Mouse (Mus musculus) retina, postnatal 1 day (tissue): ENCODE measurements at regions not wholly inside any gene's neighbourhood (a gene's known extent, or its start where the extent isn't known, plus 50 kb on each side); places are given as distances from the start of the nearest gene placed in this dataset.
"Not testable (repeated sequence)": the region's sequence is repeated elsewhere in the genome, so short reads cannot be mapped to it uniquely, and the experiment has no call there.

Experiments
- DNase-seq: peaks from one replicate; pipeline ENCODE4 v3.0.0-alpha.2; 2012

DNA sequence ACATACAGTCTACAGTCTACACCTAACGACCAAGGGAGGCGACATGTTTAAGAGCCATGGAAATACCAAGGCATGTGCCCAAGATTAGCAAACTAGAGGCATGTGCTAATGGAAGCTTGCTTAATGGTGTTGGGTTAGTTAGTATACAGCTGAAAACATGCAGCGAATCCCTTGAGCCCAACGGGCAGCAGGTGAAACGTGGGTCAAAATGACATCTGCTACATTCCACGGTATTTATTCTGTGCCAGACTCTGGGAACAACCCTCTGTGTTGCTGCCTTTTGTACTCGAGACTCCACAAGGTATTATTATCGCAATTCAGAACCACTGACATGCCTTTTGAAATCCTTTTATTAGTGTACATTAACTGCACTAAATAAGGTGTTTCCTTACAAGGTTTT, 188.1 kb upstream of the Rhobtb1 start:
- DNase-seq, result no peak

DNA sequence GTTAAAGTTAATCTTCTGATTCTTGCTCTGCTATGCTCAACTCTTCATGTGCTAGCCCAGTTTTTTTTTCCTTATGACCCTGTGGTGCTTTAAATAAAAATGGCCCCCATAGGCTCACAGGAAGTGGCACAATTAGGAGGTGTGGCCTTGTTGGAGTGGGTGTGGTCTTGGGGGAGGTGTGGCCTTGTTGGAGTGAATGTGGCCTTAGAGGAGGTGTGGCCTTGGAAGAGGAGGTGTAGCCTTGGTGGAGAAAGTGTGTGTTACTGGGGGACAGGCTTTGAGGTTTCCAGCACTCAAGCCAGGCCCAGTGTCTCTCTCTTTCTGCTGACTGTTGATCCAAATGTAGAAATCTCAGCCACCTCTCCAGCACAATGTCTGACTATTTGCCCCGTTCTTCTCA, 186.0 kb upstream of the Rhobtb1 start:
- DNase-seq, result no peak

DNA sequence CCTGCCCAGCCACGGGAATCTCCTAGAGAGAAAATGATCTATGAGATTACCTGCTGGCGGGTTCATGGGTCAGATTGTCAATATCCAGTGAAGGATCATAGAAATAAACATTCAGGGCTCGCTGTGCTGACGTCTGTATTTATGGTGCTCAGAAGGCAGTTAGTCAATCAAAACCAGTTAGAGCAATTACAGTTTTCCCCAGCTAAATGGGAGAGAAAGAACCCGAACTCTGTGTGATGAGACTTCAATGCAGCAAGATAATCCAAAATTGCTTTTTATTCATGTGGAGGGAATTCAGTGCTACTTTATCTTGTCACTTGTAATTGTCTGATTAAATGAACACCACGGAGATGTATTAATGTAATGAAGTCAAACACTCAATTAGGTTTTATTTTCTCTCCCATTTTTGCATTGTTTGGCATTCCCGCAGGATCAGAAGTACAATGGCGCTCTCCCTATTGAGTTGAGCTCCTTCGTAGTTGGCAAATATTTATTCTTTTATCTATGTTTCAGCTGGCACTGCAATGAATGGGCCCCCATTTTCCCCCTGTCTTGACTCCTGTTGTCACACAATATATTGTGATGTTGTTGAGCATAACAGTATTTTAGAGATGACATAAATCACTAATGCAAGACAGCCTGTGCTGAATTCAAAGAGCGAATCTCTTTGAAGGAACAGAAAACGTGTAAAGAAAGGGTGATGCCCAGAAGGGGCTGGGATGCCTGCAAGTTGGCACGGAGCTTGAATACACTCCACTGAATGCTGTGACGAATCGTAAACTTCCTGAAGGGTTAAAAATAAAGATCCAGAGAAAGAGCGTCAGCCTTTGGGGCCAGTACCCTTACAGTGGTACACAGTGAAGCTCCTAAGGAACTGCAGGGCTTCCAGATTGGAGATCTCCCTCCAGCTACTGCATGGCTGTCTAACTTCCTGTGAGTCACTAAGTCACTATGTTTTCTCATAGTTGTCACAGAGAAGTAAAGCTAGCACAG, 183.0 kb upstream of the Rhobtb1 start:
- no peak for DNase-seq

DNA sequence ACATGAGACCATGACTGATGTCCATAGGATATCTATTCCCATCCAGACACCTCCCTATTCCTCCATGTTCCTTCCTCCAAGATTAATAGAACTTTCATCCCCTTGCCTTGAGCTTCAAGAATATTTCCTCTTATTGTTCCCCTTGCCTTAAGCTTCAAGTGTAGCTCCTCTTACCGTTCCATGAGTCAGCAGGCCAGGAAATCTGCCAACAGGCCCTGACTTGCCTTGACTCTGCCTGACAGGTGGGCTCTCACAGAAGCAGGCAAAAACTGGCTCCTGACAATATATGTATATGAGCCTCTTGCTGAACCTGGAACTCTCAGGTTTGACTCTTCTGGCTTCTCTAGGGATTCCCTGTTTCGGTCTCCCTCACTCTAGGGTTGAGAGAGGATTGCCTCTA, 180.7 kb upstream of the Rhobtb1 start:
- DNase-seq, result no peak

DNA sequence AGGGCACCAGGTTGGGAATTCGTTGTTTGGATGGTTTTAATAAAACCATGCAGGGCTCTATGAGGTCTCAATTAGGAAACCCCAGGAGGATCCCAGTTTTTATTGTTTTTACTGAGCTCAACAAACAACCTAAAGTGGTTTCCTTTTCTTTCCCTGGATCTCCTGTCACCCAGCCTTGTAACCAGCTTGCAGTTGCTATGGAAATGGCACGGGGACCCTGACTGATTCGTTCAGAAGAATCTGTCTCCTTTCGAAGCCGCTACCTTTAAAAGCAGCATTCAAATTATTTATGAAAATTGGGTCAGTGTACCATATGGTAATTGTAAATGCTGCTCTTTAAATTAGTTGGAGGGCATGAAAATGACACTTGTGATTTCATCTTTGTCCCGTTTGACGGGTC, 176.5 kb upstream of the Rhobtb1 start:
- peak; percentile 12 for DNase-seq

DNA sequence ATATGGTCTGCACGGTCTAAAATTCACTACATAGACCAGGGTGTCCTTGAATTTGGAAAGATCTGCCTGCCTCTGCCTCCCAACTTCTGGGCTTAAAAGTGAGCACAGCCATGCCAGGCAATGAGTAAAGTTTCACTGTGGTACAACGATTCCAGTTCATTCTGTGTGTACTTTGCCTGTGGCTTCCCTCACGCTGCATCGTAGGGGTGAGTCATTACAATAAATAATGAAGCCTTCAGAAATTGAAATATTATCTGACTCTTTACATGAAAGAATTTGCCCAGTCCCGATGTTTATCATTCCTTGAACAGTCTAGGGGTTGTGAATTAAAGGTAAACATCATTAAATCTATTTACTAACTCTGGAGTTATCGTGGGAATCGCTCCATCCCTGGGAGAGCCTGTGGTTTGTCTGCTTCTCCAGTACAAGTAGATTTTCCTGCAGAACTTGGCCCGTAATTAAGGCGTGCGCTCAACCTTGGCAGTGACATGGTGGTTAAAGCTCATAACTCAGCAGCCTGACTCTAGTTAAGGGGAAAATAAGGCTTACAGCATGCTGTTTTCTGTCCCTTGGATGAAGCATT, 174.7 kb upstream of the Rhobtb1 start:
- DNase-seq, result no peak

DNA sequence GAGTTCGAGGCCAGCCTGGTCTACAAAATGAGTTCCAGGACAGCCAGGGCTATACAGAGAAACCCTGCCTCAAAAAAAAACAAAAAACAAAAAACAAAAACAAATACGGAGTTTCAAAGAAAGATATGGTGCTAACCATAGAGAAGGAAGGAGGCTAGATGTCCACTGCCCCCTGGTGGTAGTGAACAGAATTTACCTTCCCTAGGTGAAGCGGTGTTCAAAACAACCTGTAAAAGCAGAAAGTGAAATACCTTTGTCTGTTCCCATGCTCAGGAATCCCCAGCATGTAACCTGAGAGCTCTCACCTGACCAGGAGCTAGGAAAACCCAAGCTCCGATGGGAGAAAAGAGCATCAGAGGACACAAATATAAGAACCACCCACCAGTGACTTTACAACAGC, 173.1 kb upstream of the Rhobtb1 start:
- DNase-seq, result peak; percentile 34

DNA sequence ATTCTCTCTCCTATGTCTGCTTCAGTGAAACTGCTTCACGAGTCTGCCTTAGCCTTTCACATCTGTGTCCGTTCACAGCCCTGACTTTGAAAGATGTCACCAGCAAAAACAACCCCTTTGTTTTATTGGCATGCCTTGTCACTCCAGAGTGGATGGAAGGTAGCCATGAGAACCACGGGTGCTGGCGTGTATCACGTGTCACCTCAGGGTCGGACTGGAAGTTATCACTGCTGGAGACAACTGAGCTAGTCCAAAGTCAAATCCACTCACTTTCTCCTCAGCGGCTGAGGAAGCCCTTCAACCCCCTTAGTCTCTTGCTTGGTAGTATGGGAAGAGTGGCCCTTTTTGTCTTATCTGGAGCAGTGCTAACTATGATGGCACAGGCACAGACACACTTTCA, 171.3 kb upstream of the Rhobtb1 start:
- no peak for DNase-seq

DNA sequence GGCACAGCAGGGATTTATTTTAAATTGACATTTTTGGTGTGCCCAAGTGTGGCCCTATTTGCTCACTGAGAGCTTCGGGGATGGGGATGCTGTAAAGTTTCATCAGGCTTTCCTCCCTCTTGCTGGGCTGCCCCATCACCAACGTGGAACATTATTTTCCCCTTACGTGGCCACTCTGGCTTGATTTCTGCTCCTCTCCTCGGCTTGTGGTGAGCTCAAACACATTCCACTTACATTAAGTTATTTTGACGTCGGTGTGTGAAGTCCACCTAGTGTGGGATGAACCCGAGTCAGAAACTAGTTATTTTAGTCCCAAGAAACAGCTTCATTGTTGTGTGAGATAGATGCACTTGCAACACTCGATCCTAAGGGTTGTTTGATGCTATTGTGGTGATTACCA, 168.9 kb upstream of the Rhobtb1 start:
- DNase-seq, result no peak

DNA sequence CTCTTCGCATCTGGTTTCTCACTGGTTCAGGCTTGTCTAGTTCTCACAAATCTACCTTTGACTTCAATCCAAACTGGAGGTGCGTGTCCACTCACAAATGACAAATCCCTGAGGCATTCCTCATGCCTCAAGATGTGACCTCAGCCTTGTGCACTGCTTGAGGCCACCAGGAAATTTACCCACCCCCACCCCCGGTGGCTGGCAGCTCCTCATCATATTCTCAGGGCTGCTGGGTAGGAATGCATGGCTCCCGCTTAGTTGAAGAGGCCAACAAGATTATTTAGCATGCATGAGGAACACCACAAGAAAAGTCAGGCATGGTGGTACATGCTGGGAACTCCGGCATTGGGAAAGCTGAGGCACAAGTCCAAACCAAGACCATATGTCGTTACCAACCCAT, 160.7 kb upstream of the Rhobtb1 start:
- DNase-seq, result no peak

DNA sequence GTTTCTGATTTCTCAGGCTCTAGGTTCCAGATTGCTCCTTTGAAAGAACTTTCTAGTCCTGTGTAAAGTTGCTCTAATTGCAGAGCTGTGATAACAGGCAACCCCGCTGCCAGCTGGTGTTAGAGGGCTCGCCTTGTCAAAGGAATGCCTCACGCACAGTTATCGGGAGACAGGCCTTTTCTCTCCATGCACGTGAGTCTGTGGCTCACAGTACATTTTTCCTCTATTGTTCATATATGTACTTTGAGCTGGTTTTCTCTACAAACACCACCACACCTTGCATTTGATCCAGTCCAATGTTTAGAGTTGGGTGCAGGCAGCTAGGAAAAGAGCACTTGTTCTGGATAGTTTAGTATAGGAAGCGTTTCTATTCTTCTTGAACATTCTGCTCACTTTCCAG, 151.6 kb upstream of the Rhobtb1 start:
- DNase-seq, result no peak

DNA sequence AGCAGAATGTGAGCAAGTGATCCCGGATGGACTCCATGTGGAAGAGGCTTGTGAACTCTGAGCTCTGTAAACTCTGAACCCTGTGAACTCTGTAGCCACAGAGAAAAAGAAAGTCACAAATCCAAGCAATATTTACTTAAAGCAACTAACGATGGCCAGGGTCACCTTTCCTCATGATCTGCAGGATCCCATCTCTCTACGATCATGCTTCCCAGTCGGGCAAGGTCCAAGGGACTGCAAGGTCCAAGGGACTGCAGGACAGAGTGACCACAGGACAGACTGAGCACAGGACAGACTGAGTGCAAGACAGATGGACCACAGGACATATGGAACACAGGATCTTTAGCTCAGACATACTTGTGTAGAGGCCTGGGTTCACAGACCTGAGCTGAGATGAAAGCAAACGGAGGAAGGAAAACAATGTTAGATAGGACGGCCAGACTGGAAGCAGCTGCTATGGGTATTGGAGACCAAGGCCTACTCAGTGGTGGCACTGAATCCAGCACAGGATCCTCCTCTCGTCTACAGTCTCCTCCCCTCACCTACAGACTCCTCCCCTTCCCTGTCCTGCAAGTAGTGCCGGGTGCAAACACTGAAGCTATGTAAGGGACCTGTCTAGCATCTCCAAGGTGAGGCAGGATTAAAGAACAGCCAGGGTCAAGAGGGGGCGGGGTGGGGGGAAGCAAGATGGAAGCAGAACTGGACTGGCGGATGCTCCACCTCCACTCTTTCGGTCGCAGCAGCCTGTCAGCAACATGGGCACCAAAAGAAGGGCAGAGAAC, 149.4 kb upstream of the Rhobtb1 start:
- no peak for DNase-seq

DNA sequence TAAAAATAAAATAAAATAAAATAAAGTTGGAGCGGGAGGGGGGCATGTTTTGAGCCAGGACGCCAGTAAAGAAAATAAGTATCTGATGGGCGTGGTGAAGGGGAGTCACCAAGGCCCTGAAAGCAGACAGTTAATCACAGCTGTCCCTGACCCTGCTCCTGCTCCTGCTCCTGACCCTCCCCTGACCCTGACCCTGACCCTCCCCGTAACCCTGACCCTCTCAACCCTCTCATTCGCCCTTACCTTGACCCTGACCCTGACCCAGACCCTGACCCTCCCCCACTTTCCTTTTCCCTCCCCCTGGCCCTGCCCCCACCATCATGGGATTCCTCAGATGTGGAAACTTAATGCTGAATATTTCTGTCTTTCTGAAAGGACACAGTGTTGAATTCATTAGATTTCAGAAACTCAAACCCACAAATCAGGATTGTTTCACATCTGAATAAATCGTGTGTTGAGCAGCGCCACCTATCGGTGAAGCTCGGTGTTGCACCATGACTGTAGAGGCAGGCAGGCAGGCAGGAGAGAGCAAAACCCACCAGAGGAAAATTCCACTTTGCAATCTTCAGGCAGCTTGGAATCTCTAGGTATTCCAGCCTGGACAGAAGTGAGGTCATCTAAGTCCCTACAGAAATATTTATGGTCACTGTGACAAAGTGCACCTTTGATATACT, 145.9 kb upstream of the Rhobtb1 start:
- peak; percentile 76 for DNase-seq

DNA sequence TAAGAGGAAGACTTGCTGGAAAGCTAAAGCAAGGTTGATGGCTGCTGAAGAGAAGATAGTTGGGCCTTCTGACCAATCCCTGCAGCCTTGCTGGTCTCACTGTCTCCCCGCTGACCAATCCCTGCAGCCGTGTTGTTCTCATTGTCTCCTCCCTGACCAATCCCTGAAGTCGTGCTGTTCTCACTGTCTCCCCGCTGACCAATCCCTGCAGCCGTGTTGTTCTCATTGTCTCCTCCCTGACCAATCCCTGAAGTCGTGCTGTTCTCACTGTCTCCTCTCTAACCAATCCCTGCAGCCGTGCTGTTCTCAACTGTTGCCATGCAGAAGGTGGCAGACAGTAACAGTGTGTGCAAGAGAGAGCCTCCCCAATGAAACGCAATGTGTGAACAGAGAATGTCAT, 142.6 kb upstream of the Rhobtb1 start:
- DNase-seq, result not testable (repeated sequence)

DNA sequence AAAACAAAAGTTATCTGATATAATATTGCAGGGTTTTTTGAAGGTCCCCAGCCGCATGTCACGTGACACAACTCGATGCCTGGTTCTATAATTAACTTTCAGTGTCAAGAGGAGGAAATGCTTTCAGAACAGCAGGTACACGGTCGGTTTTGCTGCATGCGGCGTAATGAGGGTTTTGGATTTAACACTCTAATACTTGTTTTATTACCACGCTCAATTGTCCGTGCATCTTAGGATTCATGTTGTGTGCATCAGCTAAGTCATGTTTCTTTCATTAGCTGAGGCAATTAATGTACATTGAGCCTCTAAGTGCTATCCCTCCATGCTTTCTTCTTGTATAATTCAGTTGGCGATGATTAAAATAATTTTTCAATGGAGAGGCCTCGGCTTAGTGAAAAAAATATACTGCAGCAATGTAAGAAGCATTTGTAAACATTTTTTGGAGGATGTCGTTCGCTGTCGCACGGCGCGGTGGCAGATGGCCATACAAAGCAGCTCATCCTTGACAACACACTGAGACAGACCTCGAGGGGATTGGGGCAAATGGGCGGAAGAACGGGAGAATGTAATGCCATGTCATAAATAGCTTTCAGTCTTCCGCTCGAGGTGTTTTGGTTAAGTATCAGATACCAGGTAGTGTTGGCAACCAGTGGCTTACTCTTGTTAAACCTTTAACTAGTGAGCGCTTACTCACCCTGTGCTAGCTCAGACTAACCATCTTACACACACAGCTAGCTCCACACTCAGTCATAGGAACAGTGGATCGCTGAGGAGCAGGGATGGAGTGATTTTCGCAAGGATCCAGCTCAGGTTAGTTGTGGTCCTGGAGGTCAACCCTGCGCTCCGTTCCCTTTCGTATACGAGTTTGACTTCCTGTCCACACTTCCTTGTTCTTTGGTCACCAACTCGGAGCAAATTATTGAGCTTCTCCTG, 130.2 kb upstream of the Rhobtb1 start:
- peak; percentile 71 for DNase-seq

DNA sequence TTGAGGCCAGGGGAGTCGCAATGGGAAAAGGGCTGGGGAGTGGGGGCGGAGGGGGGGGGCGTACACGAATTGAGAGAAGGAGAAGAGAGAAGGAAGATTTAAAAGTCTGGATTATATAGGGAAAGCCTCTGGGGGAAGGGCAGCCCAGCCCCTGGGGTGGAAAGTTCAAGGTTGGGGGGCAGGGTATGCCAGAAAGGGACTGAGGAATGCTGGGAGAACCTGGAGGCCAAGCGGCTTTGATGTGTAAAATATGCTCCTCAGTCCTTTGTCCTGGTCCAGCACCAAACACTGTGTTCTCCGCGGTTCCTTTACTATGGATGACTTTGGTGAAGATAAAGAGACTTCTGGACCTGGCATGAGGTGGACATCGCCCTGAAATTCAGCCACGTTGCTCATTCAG, 117.8 kb upstream of the Rhobtb1 start:
- DNase-seq, result no peak

DNA sequence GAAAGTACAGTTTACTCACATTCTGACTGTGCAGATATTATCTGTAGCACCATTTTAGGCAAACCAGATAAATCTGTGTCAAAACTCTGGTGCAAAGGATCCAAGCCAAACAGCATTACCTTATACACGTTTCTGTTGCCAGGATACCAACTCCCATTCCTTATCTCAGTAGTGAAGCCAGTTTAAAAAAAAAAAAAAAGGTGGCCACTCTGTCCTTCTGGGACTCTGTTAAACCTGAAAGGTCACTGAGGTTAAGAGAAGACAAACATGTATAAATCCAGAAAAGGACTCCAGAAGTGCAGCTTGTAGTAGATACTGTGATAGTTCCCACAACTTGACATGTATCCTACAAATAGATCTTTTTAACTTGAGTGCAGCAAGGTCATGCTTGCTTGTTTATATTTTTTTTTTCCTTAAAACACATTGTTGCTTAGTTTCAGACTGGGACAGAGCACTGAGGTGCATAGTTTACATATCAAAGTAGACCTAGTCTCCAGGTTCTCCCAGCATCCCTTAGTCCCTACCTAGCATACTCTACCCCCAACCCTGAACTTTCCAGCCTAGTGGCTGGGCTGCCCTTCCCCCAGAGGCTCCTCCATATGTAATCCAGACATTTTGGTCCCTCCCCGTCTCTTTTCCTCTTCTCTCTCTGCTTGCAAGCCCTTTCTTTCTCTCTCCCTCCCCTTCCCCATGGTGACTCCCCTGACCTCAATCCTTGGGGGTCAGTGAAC, 116.7 kb upstream of the Rhobtb1 start:
- DNase-seq, result no peak

DNA sequence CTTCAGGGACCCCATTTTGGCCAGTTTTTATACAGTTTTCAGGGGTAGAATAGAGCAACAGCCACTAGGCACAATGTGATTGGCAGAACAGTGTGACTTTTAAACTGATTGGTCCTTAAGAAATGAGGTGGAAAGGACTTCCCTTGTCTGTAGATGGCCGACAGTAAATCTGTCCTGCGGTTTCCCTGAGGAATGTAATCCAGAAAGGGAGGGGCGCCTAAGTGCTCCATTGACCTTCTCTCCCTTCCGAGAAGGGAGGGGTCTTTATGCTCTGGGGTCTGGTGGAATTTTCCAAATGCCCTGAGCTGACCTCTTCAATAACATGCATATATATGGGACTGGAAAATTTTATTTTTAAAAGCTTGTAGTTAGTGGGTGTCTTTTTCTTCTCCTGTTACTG, 115.7 kb upstream of the Rhobtb1 start:
- DNase-seq, result not testable (repeated sequence)

DNA sequence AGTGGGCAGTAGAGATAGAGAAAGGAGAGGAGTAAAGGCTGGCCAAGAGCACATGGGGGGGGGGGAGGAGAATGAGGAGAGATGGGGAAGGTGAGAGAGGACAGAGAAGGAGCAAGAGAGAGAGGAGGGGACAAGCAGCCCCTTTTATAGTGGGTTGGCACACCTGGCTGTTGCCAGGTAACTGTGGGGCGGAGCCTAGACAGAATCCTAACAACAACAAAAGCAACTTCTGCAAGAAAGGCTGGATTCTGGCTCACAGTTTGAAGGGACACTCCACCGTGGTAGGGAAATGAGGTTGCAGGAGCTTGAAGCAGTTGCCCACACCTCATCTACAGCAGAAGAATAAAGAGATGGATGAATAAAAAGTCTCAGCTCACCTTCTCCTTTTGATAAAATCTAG, 115.1 kb upstream of the Rhobtb1 start:
- no peak for DNase-seq

DNA sequence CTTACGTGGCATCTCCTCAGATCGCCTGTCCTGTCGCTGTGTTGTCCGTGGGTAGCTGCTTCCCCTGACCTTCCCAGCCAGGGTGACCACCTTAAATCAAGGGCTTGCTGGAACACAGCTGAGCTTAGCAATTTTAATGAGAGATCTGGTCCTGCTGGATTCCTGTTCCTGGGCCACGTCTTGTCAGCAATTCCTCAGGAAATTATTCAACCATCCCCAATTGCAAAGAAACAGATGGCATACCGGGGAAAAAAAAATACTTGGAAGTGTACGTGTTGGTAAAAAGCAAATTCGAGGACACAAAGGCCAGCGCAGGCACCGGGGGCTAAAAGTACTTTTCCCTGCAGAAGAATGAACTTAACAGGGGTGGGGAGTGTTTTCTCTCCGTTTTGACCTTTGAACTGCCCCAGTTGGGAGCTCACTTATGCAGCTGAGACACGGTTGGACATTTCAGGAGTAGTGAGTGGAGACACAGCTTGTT, 107.0 kb upstream of the Rhobtb1 start:
- DNase-seq, result peak; percentile 40

DNA sequence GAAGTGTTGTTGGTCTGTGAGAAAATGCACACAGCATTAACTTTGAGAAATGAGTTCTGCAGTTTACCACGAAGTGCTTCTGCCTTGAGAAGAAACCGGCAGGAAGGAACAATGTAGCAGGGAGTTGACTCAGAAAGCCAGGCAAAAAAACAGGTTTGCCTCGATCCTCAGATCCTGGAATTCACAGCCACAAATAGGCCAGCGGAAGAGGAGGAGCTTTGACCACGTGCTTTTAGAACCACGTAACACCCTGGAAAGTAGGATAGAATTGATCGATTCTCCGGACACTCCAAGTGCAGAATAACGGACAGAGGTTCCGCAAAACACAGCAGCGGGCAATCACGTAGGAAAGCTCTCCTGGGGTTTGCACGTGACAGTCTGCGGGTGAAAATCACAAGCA, 106.0 kb upstream of the Rhobtb1 start:
- DNase-seq, result no peak
